Mouse (Mus musculus) limb, embryonic 11.5 days (tissue): ENCODE results near the gene Apobec1. TPM values are rescaled to one million over a fixed set of nuclear protein-coding genes. Genes with fewer than 3 reads are reported as not detected.

Source experiments
- ATAC-seq: fragments of 200-750 bp; cut with Nextera tagmentation; 2 replicates; pipeline ENCODE4 v1.8.0; 2017; ENCODE audit warnings: low read depth; ENCODE audit not compliant: insufficient number of reproducible peaks, low FRiP score, low TSS enrichment
- DNase-seq: peaks from one replicate; pipeline ENCODE4 v3.0.0-alpha.2; 2015; ENCODE audit warnings: low spot score
- H3K27ac ChIP-seq: fragments of 300-500 bp; sonication (generic); replicated peaks from 2 replicates; pipeline ENCODE4 v1.5.1; 2014; ENCODE audit warnings: low read depth, mild to moderate bottlenecking, low read length
- H3K27me3 ChIP-seq: fragments of 300-500 bp; sonication (generic); 2 replicates; pipeline ENCODE4 v1.6.1; 2014; ENCODE audit warnings: mild to moderate bottlenecking, low read length, mixed read lengths; ENCODE audit not compliant: control insufficient read depth, insufficient read depth
- H3K36me3 ChIP-seq: fragments of 300-500 bp; sonication (generic); 2 replicates; pipeline ENCODE4 v1.6.1; 2014; ENCODE audit warnings: mild to moderate bottlenecking, low read length, moderate library complexity, mixed read lengths; ENCODE audit not compliant: control insufficient read depth, insufficient read depth
- H3K4me1 ChIP-seq: fragments of 300-500 bp; sonication (generic); 2 replicates; pipeline ENCODE4 v1.6.1; 2014; ENCODE audit warnings: low read length, mixed read lengths; ENCODE audit not compliant: control insufficient read depth, insufficient read depth
- H3K4me2 ChIP-seq: fragments of 300-500 bp; sonication (generic); 2 replicates; pipeline ENCODE4 v1.6.1; 2014; ENCODE audit warnings: low read depth, mild to moderate bottlenecking, moderate library complexity; ENCODE audit not compliant: severe bottlenecking
- H3K4me3 ChIP-seq: fragments of 300-500 bp; sonication (generic); 2 replicates; pipeline ENCODE4 v1.5.1; 2014; ENCODE audit warnings: low read depth, low read length
- H3K9ac ChIP-seq: fragments of 300-500 bp; sonication (generic); 2 replicates; pipeline ENCODE4 v1.6.1; 2014; ENCODE audit warnings: mild to moderate bottlenecking, low read length
- H3K9me3 ChIP-seq: fragments of 300-500 bp; sonication (generic); 2 replicates; pipeline ENCODE4 v1.6.1; 2016; ENCODE audit warnings: low read length; ENCODE audit not compliant: control insufficient read depth
- WGBS: fragments of 180-500 bp; shearing (Covaris S2); extraction: QIAGEN DNeasy Blood & Tissue Kit; methylation state at CpG from one replicate; pipeline ENCODE4 v1.1.7; 2014; 5-methylcytosine and 5-hydroxymethylcytosine counted together
- polyA plus RNA-seq: library from polyadenylated mRNA; unstranded; fragments of >200 nt; fragmentation: Nextera tagmentation; extraction: Ambion mirVana; gene quantifications from 2 replicates; pipeline ENCODE4 v1.2.1, GENCODE M21; 2014

The Apobec1 gene
- polyA plus RNA-seq, 1 experiment from 2014 or later, result 0.79 TPM

DNA sequence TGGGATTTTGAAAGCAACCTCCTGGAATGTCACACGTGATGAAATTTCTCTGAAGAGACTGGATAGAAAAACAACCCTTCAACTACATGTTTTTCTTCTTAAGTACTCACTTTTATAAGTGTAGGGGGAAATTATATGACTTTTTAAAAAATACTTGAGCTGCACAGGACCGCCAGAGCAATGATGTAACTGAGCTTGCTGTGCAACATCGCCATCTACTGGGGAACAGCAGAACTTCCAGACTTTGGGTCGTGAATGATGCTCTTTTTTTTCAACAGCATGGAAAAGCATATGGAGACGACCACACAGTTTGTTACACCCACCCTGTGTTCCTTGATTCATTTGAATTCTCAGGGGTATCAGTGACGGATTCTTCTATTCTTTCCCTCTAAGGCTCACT, 39.8 kb downstream of the Apobec1 start:
- H3K36me3 ChIP-seq, result no peaks in the 10 kb centered on the region
- WGBS, result 7% methylated on average over 6 of the region's 6 CpGs
- no peak overlapping the region for H3K9ac ChIP-seq
- no peaks in the 10 kb centered on the region for H3K9me3 ChIP-seq
- peak; percentile 80 for DNase-seq
- H3K27ac ChIP-seq, result no peak overlapping the region
- H3K4me1 ChIP-seq, result no peaks in the 10 kb centered on the region
- H3K4me3 ChIP-seq, result no peak overlapping the region
- no peaks in the 10 kb centered on the region for H3K27me3 ChIP-seq
- no peak overlapping the region for H3K4me2 ChIP-seq
- ATAC-seq, result no peak; the same call in 1 of the 2 replicates

DNA sequence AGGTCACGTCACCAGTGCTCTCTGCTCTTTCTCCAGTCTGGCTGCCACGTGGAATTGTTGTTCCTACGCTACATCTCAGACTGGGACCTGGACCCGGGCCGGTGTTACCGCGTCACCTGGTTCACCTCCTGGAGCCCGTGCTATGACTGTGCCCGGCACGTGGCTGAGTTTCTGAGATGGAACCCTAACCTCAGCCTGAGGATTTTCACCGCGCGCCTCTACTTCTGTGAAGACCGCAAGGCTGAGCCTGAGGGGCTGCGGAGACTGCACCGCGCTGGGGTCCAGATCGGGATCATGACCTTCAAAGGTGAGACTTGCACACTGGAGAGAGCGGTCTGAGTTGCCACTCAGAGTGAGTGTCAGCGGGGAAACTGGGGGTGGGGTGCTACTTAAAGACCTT, 41.2 kb downstream of the Apobec1 start:
- no peak overlapping the region for H3K4me2 ChIP-seq
- H3K9ac ChIP-seq, result no peak overlapping the region
- DNase-seq, result no peak
- H3K27me3 ChIP-seq, result no peaks in the 10 kb centered on the region
- no peaks in the 10 kb centered on the region for H3K36me3 ChIP-seq
- no peaks in the 10 kb centered on the region for H3K4me1 ChIP-seq
- no peak overlapping the region for H3K4me3 ChIP-seq
- WGBS, result 79% methylated on average over 20 of the region's 20 CpGs
- no peak for ATAC-seq
- H3K9me3 ChIP-seq, result no peaks in the 10 kb centered on the region
- no peak overlapping the region for H3K27ac ChIP-seq

DNA sequence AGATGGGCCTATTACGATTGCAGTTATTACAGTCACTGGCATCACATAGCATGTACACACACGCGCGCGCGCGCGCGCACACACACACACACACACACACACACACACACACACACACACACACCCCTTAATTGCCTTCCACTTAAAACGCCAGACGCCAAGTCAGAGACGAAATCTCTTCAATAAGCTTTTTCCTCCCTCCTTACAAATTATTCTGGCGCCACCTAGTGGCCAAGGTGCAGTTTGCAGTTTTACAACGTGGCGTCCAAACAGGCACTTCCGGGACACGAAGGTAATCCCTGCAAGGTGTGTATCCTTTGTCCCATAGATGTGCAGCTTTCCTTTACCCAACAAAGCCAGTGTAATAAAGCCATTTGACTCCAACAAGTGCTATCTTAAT, 41.8 kb downstream of the Apobec1 start:
- H3K27ac ChIP-seq, result no peak overlapping the region
- no peaks in the 10 kb centered on the region for H3K36me3 ChIP-seq
- H3K4me2 ChIP-seq, result peak overlapping the region; percentile 10; the same call in 1 of the 2 replicates
- peak; percentile 91 for DNase-seq
- 16% methylated on average over 17 of the region's 17 CpGs for WGBS
- no peak overlapping the region for H3K9ac ChIP-seq
- H3K4me3 ChIP-seq, result no peak overlapping the region
- ATAC-seq, result no peak
- no peaks in the 10 kb centered on the region for H3K9me3 ChIP-seq
- no peaks in the 10 kb centered on the region for H3K4me1 ChIP-seq
- no peaks in the 10 kb centered on the region for H3K27me3 ChIP-seq

DNA sequence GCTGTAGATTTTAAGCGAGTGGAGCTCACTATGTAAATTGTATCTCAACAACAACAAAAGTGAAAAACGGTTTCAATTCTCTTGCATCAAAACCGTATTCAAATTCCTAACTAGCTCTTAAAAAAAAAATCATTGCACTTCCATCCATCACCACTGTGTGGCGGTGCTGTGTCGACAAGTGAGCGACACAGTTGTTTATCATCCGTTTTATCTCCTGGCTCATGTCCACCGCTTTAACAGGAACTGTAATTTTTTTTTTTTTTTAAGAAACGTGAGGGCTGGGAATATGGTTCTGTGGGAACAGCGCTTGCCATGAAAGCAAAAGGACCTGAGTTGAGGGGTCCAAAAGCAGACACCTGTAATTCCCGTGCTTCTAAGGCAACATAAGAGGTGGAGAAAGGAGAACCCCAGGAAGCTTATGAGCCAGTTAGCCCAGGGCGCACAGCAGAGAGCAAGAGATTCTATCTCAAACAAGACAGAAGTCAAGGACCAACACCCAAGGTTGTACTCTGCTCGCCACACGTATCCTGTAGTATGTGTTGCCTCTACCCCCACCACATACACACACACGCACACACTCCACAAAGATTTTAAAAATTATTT, 45.2 kb downstream of the Apobec1 start:
- H3K4me3 ChIP-seq, result no peak overlapping the region
- H3K27ac ChIP-seq, result no peak overlapping the region
- H3K36me3 ChIP-seq, result no peaks in the 10 kb centered on the region
- no peaks in the 10 kb centered on the region for H3K27me3 ChIP-seq
- no peak overlapping the region for H3K9ac ChIP-seq
- DNase-seq (peak; percentile 72), ATAC-seq (no peak)
- no peaks in the 10 kb centered on the region for H3K4me1 ChIP-seq
- H3K9me3 ChIP-seq, result no peaks in the 10 kb centered on the region
- WGBS, result 26% methylated on average over 15 of the region's 15 CpGs
- H3K4me2 ChIP-seq, result no peak overlapping the region

DNA sequence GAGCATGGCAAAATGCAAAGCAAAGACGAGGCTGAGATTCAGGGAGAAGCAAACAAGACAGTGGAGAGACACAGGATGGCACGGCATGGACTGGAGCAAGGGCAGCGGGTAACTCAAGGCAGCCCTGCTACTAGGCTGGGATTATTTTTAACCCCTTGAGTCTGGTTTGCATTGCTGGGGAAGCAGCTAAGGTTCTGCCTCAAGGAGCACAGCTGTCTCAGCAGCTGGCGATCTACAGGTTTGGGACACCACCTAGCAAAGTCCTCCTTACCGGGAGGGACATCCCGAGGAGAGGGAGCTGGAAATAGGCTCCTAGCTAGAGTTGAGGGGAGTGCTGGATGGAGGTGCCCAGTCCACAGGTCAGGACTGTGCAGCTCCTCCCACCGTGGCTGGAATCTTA, 47.0 kb downstream of the Apobec1 start:
- Histone ChIP-seq H3K9me3 (no peaks in the 10 kb centered on the region), H3K27me3 (no peaks in the 10 kb centered on the region), H3K36me3 (no peaks in the 10 kb centered on the region), H3K4me3 (no peak overlapping the region), H3K9ac (no peak overlapping the region), H3K4me2 (no peak overlapping the region), H3K4me1 (no peaks in the 10 kb centered on the region), H3K27ac (no peak overlapping the region)
- ATAC-seq (no peak), DNase-seq (no peak)
- 48% methylated on average over 7 of the region's 7 CpGs for WGBS

DNA sequence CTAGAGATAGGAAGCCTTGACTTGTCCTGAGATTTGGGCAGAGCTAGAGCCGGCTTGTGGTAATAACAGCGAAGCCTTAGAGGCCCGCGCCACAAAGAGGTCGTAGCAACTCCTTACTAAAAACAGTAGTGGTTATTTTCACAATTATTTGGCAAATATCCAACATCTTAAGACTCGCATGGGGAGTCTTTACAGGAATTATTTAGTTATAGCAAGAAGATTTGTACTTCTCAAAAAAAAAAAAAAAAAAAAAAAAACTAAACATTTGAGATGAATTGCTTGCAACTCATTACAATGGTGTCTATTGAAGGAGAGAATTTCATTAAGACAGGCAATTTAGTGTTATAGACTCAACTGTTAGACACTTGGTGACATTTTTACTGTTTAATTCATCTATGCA, 48.1 kb downstream of the Apobec1 start:
- H3K4me2 ChIP-seq, result no peak overlapping the region
- H3K4me3 ChIP-seq, result no peak overlapping the region
- DNase-seq (no peak), ATAC-seq (no peak)
- no peaks in the 10 kb centered on the region for H3K4me1 ChIP-seq
- H3K27me3 ChIP-seq, result no peaks in the 10 kb centered on the region
- WGBS, result 80% methylated on average over 6 of the region's 6 CpGs
- no peaks in the 10 kb centered on the region for H3K9me3 ChIP-seq
- H3K9ac ChIP-seq, result no peak overlapping the region
- no peak overlapping the region for H3K27ac ChIP-seq
- H3K36me3 ChIP-seq, result no peaks in the 10 kb centered on the region

DNA sequence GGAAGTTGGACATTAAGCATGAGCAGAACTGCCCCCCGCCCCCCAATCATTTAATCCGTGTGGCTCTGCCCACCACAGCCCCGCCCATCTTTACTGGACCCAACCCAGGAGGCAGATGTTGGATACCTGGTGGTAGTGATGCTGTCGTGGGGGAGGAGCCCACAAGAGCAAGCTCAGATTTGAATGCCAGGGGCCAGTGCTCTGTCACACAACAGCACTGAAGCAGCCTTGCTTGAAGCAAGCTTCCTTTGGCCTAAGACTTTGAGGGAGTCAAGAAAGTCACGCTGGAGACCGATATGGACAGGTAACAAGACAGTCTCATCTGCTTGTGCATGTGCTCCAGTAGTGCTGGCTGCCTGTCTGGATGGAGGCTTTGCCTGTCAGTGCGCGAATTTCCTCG, 48.6 kb downstream of the Apobec1 start, which contains the start of gene Aicda:
Gene Aicda, plus strand, starts transcription at position 196 of the 400 bp plus-strand sequence.
- no peak for ATAC-seq
- Histone ChIP-seq H3K27me3 (no peaks in the 10 kb centered on the region), H3K4me1 (no peaks in the 10 kb centered on the region), H3K27ac (no peak within 1 kb of the TSS), H3K4me3 (no peak within 1 kb of the TSS), H3K36me3 (no peaks in the 10 kb centered on the region), H3K9ac (no peak within 1 kb of the TSS), H3K4me2 (no peak within 1 kb of the TSS), H3K9me3 (no peaks in the 10 kb centered on the region)
- 58% methylated on average over 9 of the region's 9 CpGs for WGBS
- no peak for DNase-seq

DNA sequence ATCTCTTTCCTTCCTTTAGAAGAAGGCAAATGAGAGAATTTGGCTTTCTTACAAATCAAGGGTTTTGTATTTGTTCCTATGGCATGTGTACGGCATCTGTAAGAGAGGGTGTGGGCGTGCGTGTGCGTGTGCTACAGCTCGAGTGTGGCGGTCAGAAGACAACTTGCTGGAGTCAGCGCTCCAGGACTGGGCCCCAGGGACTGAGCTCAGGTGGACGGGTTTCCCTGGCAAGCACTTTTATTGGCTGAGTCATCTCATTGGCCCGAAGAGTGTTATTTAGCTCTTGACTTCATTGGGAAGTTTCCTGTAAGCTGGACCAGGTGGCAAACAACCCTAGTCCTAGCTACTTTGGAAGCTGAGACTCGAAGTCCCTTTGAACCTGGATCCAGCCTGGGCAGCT, 56.3 kb downstream of the Apobec1 start:
- ATAC-seq (no peak), DNase-seq (no peak)
- Histone ChIP-seq H3K9me3 (no peaks in the 10 kb centered on the region), H3K9ac (no peak overlapping the region), H3K4me1 (no peaks in the 10 kb centered on the region), H3K27me3 (no peaks in the 10 kb centered on the region), H3K36me3 (no peaks in the 10 kb centered on the region), H3K27ac (no peak overlapping the region), H3K4me2 (no peak overlapping the region), H3K4me3 (no peak overlapping the region)
- 72% methylated on average over 10 of the region's 10 CpGs for WGBS

DNA sequence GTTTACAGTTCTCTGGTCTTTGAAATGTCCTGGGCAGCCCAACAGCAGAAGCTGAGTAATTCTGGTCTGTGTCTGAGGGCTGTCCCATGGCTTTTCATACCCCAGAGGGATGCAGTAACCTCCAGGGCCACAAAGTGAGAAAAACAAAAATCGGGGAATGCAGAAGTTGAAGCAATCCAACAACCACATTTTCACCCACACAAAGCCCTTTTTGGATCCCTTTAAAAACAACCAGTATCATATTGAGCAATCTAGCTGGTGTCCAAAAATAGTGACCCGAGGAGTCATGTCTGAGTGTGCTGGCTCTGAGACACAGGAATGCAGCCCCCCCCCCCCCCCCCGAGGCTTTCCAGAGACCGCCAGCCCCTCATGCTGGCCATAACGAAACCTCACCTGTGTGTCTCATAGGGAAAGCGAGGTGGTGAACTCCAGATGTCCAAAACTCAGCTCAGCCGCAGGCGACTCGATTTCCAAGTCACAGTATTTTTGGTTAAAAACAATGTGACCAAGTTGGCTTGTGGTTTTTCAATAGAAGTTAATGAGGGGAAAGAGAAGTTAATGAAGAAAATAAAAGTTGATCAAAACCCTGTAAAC, 56.9 kb downstream of the Apobec1 start:
- H3K9me3 ChIP-seq, result no peaks in the 10 kb centered on the region
- no peak overlapping the region for H3K4me3 ChIP-seq
- no peak overlapping the region for H3K27ac ChIP-seq
- 62% methylated on average over 9 of the region's 9 CpGs for WGBS
- H3K4me2 ChIP-seq, result no peak overlapping the region
- H3K36me3 ChIP-seq, result no peaks in the 10 kb centered on the region
- DNase-seq, result no peak
- no peak overlapping the region for H3K9ac ChIP-seq
- H3K4me1 ChIP-seq, result no peaks in the 10 kb centered on the region
- H3K27me3 ChIP-seq, result no peaks in the 10 kb centered on the region
- no peak for ATAC-seq
